Mouse (Mus musculus) frontal cortex, adult (tissue): ENCODE measurements around the gene H2-T24.

ENCODE experiments used
- ATAC-seq: cut with Nextera tagmentation; 2 replicates; pipeline ENCODE4 v1.9.2; 2017; ENCODE audit warnings: mild to moderate bottlenecking, moderate library complexity, mixed read lengths; ENCODE audit not compliant: low TSS enrichment

H2-T24 gene

DNA sequence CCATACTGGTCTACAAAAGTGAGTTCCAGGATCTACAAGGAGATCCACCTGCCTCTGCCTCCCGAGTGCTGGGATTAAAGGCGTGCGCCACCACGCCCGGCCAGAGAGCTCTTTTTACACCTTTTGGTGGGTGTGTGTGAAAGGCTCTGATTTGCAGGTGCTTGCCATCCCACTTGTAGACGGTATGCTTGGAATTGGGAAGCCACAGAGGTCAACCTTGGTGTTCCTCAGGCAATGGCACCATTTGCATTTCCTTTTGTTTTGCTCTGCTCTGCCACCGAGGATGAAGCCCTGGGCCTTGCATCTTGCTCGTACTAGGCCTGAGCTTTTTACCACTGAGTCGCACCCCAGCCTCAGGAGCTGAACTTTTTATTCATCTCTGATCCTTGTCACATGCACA, 38.6 kb downstream of the H2-T24 start:
- no peak for ATAC-seq

DNA sequence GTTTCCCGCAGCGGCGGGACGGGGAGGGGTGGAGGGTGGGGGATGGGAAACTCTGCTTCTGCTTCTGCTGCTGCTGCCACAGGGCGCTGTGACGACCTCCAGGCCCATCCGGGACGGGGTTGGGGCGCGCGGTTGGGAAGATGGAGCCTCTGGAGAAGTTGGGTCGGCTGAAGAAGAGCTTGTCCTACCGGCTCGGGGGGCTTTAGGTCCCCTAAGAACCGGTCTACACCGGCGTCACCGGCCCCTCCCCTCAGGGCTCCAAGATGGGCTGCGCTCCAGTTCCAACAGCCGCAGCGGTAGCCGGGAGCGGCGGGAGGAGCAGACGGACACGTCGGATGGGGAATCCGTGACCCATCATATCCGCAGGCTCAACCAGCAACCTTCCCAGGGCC, 40.0 kb downstream of the H2-T24 start:
- ATAC-seq: no peak

DNA sequence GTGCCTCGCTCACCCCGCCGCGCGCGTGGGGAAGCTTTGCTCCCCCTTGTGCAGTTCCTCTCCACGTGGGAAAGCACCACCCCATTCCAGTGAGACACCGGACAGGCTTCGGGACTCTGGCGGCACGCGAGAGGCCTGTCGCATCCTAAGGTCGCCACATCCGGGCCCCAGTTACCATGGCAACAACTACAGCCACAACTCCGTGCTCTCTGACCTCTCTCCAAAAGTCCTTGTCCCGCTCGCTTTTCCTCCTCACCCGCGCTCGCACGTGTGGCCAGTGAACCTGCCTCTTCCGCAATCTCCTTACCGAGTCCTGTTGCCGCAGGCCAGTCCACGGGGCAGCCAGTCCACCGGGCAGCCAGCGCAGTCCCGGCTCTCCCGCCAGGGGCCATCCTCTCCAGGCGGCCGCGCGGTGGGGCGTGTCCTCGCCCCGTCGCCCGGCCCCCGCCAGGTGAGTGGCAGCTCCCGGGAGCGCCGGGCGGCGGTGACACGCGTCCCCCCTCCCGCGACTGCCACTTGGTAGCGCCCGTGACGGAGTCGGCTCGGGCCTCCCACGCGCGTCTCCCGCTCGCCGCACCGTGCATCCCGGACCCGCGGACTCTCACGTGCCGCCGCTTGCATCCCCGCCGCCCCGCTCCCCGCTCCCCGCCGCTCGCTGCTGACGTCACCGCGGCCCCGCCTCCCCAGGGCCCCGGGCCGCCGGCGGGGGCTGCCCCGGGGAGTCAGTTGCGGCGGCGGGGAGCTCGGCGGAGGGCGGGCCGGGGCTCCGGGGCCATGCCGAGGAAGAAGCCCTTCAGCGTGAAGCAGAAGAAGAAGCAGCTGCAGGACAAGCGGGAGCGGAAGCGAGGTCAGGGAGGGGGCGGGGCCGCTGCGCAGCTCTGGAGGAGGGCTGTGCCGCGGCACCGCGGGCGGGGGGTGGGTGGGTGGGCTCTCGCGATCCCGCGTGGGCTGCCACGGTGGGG, 40.7 kb downstream of the H2-T24 start, which contains the start of the genes Gnl1 and Prr3:
Gnl1 (plus strand) TSS at position 451 of the 962 bp plus-strand sequence.
Prr3 (minus strand) TSS at position 836 of the 962 bp plus-strand sequence.
- peak; percentile 82 for ATAC-seq

DNA sequence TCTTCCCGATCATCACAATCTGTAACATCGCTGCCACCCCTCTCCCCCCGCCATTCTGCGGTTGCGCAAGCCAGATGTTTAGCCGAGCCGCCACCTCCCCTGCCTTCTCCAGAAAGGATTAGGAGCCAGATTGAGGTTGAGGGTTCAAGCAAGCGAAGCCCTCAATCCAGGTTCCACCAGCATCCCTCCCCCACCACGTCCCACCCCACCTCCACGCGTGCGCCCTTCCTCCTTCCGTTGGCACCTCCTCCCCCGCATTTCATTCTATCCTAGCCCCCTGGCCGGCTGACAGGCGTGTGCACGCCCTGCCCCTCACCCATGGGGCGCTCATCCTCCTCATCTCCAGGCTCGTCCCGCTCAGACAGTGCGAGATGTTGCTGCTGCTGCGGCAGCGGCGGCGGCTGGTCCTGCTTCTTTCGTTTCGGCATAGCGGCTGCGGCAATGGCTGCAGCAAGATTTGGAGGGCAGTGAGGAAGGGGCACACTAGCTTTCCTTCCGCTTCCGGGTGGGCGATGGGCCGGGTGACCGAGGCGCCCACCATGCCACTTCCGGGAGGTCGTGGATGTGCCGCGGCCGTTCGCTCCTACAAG, 41.5 kb downstream of the H2-T24 start:
- peak; percentile 73 for ATAC-seq

DNA sequence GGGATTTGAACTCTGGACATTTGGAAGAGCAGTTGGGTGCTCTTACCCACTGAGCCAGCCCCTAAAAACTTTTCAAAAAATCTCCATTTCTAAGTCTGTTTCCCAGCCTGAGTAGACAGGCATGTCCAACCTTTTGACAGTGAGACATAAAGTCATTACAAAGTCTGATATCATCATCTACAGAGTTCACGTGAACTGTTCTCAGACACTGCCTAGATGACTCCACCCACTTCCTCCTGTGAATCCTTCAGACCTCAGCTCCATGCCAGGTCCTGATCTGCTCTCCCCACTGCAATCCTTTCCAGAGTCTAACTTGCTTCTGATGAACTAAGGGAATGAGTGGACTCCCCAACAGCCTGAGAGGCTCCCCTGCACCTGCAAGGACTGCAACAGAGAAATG, 48.2 kb downstream of the H2-T24 start:
- ATAC-seq: no peak

DNA sequence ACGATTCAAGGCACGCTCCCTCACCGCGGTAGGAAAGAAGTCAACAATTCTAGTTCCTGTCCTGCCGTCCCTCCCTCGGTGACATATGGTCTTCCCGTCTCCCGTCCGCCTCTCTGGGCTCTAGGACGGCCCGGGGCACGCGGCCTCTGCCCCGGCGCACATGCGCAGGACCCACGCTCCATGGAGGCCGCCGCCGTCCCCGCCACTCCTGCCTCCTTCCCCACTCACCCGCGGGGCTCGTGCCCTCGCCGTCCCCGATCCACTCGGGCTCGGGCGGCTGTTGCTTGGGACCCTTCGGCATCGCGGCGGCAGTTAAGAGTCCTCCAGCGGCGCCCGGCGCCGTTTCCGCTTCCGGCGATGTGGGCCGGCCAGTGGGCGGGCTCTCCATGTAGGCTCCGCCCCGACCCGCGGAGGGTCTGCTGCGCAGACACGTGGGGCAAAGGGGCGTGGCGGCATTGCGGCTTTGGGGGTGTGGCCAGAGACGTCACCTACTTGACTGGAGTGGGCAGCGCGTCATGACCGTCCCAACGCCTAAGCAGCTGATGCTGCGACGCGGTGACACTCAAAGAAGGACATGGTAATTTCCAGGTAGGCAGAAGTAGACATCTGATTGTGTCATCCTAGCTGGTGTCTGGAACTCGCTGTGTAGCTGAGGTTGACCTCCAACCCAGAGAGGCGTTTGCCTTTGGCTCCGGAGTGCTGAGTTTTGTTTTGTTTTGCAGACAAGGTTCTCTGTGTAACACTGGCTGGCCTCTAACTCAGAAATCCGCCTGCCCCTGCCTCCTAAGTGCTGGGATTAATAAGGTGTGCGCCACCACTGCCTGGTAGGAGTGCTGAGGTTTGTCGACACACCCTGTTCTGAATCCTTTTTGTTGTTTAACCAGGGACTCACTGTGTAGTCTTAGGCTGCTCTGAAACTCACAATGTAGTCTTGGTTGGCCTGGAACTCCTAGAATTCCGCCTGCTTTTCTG, 50.7 kb downstream of the H2-T24 start, which contains the start of gene Abcf1:
Abcf1 (minus strand) TSS at position 344 of the 972 bp plus-strand sequence.
- ATAC-seq: peak; percentile 95

DNA sequence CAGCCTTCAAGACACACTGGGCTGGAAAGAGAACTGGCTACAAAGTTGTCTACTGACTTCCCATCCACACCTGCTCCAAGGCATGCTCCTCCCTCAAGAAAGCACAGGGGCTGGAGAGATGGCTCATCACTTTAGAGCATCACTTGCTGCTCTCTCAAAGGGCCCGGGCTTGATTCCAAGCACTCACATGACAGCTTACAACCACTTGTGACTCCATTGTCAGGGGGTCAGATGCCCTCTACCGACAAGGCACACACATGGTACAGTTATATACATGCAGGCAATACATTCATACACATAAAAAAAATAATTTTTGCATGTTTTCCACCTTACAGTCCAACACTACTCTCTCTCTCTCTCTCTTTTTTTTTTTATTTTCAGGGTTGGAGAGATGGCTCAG, 52.7 kb downstream of the H2-T24 start:
- no peak for ATAC-seq

DNA sequence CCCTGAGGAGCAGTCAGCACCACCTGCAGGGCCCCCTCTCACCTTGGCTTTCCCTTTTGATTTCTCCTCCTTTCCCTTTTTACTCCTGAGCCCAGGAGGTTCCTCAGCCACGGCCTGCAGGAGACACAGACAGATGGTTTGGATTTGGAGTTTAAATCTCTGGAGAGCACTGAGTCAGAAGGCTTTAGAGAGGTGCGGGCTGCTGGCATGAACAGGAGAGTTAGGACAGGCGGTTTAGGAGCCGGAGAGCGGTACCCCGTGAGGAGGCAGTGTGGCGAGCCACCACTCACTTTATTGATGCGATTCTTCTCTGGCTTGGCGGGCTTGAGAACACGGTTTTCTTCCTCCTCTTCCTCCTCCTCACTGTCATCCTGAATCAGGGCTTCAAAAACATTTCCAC, 57.1 kb downstream of the H2-T24 start:
- ATAC-seq: no peak

DNA sequence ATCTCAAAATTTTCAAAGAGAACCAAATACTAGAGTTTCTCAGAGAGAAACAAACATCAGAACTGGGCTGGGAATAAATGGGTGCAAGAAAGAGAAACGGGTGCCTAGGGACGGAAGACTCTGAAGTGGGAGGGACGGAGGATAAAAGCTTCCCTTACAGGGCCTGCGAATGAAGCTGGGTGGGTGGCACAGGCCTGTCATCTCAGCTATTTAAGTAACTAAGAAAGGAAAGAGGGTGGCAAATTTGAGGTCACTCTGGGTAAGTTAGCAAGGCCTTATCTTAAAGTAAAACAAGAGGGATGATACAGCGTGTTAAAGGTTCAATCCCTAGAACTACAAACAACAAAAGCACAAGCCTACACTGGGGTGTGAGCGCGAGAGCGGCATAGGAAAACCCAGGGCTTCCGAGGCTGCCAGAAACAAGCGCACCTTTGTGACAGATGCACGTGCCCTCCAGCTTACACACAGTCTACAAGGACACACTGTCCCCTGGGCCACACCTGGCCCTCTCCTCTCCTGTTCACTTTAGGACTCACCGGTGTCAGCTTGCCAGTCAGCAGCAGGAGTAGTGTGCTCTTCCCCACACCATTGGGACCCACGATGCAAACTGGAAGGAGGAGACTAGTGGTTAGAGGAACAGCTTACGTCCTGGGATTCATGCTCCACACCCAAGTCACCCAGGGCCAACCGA, 61.7 kb downstream of the H2-T24 start:
- peak; percentile 74; the same call in 1 of the 2 replicates for ATAC-seq
